Mouse (Mus musculus) heart, postnatal 0 days (tissue): ENCODE results near the gene Rbm48. TPM values are rescaled to one million over a fixed set of nuclear protein-coding genes. Genes with fewer than 3 reads are reported as not detected.
A peak's percentile ranks its signal among the peaks of the same experiment; 100 is the strongest.

ENCODE experiments used
- ATAC-seq: fragments of 200-750 bp; cut with Nextera tagmentation; 2 replicates; pipeline ENCODE4 v1.8.0; 2017; ENCODE audit warnings: low read depth, moderate number of reproducible peaks, moderate library complexity; ENCODE audit not compliant: insufficient read depth
- DNase-seq: peaks from one replicate; pipeline ENCODE4 v3.0.0-alpha.2; 2016; ENCODE audit warnings: low spot score
- H3K27ac ChIP-seq: fragments of 300-500 bp; sonication (generic); 2 replicates; pipeline ENCODE4 v1.5.1; 2014; ENCODE audit warnings: low read depth, mild to moderate bottlenecking
- H3K27me3 ChIP-seq: fragments of 300-500 bp; sonication (generic); 2 replicates; pipeline ENCODE4 v1.6.1; 2014; ENCODE audit warnings: low read length, mixed read lengths; ENCODE audit not compliant: control insufficient read depth, insufficient read depth
- H3K36me3 ChIP-seq: fragments of 300-500 bp; sonication (generic); replicated peaks from 2 replicates; pipeline ENCODE4 v1.6.1; 2014; ENCODE audit warnings: low read length, mixed read lengths; ENCODE audit not compliant: control insufficient read depth, insufficient read depth
- H3K4me1 ChIP-seq: fragments of 300-500 bp; sonication (generic); 2 replicates; pipeline ENCODE4 v1.6.1; 2014; ENCODE audit warnings: antibody characterized with exemption; ENCODE audit not compliant: control insufficient read depth, insufficient read depth
- H3K4me2 ChIP-seq: fragments of 300-500 bp; sonication (generic); 2 replicates; pipeline ENCODE4 v1.6.1; 2014; ENCODE audit warnings: low read depth, mild to moderate bottlenecking, low read length, moderate library complexity
- H3K4me3 ChIP-seq: fragments of 300-500 bp; sonication (generic); 2 replicates; pipeline ENCODE4 v1.5.1; 2014; ENCODE audit warnings: low read depth, low read length
- H3K9ac ChIP-seq: fragments of 300-500 bp; sonication (generic); replicated peaks from 2 replicates; pipeline ENCODE4 v1.6.1; 2014; ENCODE audit warnings: low read depth, low read length, mixed read lengths
- H3K9me3 ChIP-seq: fragments of 300-500 bp; sonication (generic); replicated peaks from 2 replicates; pipeline ENCODE4 v1.6.1; 2016; ENCODE audit warnings: low read length; ENCODE audit not compliant: control insufficient read depth
- CTCF ChIP-seq: IDR thresholded peaks from 2 replicates; pipeline ENCODE4 v1.5.1; 2016; ENCODE audit warnings: antibody characterized with exemption, control low read depth, low read depth
- EP300 ChIP-seq: IDR thresholded peaks from 2 replicates; pipeline ENCODE4 v1.6.1; 2016; ENCODE audit warnings: antibody characterized with exemption, low read depth
- WGBS: fragments of 180-500 bp; shearing (Covaris S2); extraction: QIAGEN DNeasy Blood & Tissue Kit; methylation state at CpG from one replicate; pipeline ENCODE4 v1.1.7; 2014; 5-methylcytosine and 5-hydroxymethylcytosine counted together
- polyA plus RNA-seq: library from polyadenylated mRNA; unstranded; fragments of >200 nt; fragmentation: Nextera tagmentation; extraction: Ambion mirVana; gene quantifications from 2 replicates; pipeline ENCODE4 v1.2.1, GENCODE M21; 2015
- total RNA-seq: library from RNA; depleted of rRNA; stranded (reverse); fragments of >200 nt; gene quantifications from 2 replicates; pipeline ENCODE4 v1.2.3, GENCODE M21; 2014; ENCODE audit warnings: low replicate concordance; rRNA removed

The Rbm48 gene
- total RNA-seq (3.5 and 9.5 TPM in 2 replicates), polyA plus RNA-seq (5.9 and 6.2 TPM in 2 replicates)

- DNase-seq (peak; percentile 71), ATAC-seq (peak; percentile 84)
- Histone ChIP-seq H3K4me2 (peak within 1 kb of the TSS; percentile 74), H3K27me3 (no peaks in the 10 kb centered on the region), H3K27ac (peak within 1 kb of the TSS; percentile 78), H3K36me3 (peaks cover 7% of the 10 kb centered on the region), H3K9ac (peak within 1 kb of the TSS; percentile 64), H3K9me3 (no peaks in the 10 kb centered on the region), H3K4me3 (peak within 1 kb of the TSS; percentile 83), H3K4me1 (peaks cover 11% of the 10 kb centered on the region)
- TF ChIP-seq EP300 (no peak), CTCF (peak; percentile 67)
- WGBS = under 1% methylated on average over 31 of the region's 31 CpGs
Measured at GRCm38 (mm10) chr5:3596399-3596766, at the start of gene Rbm48. TSS of gene Rbm48 (minus strand) at chr5:3596585.

- H3K27me3 ChIP-seq = no peaks in the 10 kb centered on the region
- no peak for DNase-seq
- no peak for ATAC-seq
- no peak overlapping the region for H3K27ac ChIP-seq
- no peak overlapping the region for H3K4me3 ChIP-seq
- 82% methylated on average over 6 of the region's 6 CpGs for WGBS
- TF ChIP-seq CTCF (no peak), EP300 (no peak)
- no peaks in the 10 kb centered on the region for H3K9me3 ChIP-seq
- peaks cover 39% of the 10 kb centered on the region for H3K36me3 ChIP-seq
- no peak overlapping the region for H3K9ac ChIP-seq
- H3K4me2 ChIP-seq = no peak overlapping the region
- H3K4me1 ChIP-seq = 0 out of 2 replicates have a peak, but pooled peaks cover 6% of the 10 kb centered on the region
Measured at GRCm38 (mm10) chr5:3645326-3645725, 48.9 kb upstream of the Rbm48 start.

GRCm38 (mm10) chr5:3644621-3645020 is 48.2 kb upstream of the Rbm48 start:
- H3K27me3 ChIP-seq = no peaks in the 10 kb centered on the region
- TF ChIP-seq EP300 (no peak), CTCF (no peak)
- ATAC-seq (no peak), DNase-seq (no peak)
- no peaks in the 10 kb centered on the region for H3K9me3 ChIP-seq
- WGBS = 88% methylated on average over 6 of the region's 6 CpGs
- no peak overlapping the region for H3K9ac ChIP-seq
- H3K4me3 ChIP-seq = no peak overlapping the region
- H3K4me1 ChIP-seq = 0 out of 2 replicates have a peak, but pooled peaks cover 6% of the 10 kb centered on the region
- H3K36me3 ChIP-seq = peaks cover 44% of the 10 kb centered on the region
- no peak overlapping the region for H3K27ac ChIP-seq
- H3K4me2 ChIP-seq = no peak overlapping the region

GRCm38 (mm10) chr5:3635286-3635685 is 38.9 kb upstream of the Rbm48 start:
- Histone ChIP-seq H3K4me3 (no peak overlapping the region), H3K9ac (no peak overlapping the region), H3K4me2 (no peak overlapping the region), H3K36me3 (peaks cover 49% of the 10 kb centered on the region), H3K9me3 (no peaks in the 10 kb centered on the region), H3K4me1 (no peaks in the 10 kb centered on the region), H3K27me3 (no peaks in the 10 kb centered on the region), H3K27ac (no peak overlapping the region)
- no peak for TF ChIP-seq EP300
- ATAC-seq = no peak
- WGBS = 71% methylated on average over 8 of the region's 8 CpGs
- no peak for DNase-seq

- H3K4me1 ChIP-seq = no peaks in the 10 kb centered on the region
- no peak overlapping the region for H3K27ac ChIP-seq
- no peaks in the 10 kb centered on the region for H3K9me3 ChIP-seq
- no peak overlapping the region for H3K9ac ChIP-seq
- H3K4me2 ChIP-seq = no peak overlapping the region
- TF ChIP-seq CTCF = no peak
- TF ChIP-seq EP300 = no peak
- WGBS = 67% methylated on average over 4 of the region's 4 CpGs
- H3K36me3 ChIP-seq = peaks cover 44% of the 10 kb centered on the region
- H3K27me3 ChIP-seq = no peaks in the 10 kb centered on the region
- DNase-seq = no peak
- no peak overlapping the region for H3K4me3 ChIP-seq
- ATAC-seq = no peak
Measured at GRCm38 (mm10) chr5:3633951-3634350, 37.6 kb upstream of the Rbm48 start.

- DNase-seq (no peak), ATAC-seq (no peak)
- H3K27ac ChIP-seq = no peak overlapping the region
- no peak overlapping the region for H3K9ac ChIP-seq
- H3K4me2 ChIP-seq = no peak overlapping the region
- H3K27me3 ChIP-seq = no peaks in the 10 kb centered on the region
- H3K4me3 ChIP-seq = no peak overlapping the region
- WGBS = 93% methylated on average over 13 of the region's 13 CpGs
- no peaks in the 10 kb centered on the region for H3K9me3 ChIP-seq
- no peaks in the 10 kb centered on the region for H3K4me1 ChIP-seq
- H3K36me3 ChIP-seq = peaks cover 45% of the 10 kb centered on the region
- TF ChIP-seq CTCF (no peak), EP300 (no peak)
Measured at GRCm38 (mm10) chr5:3633315-3633714, 36.9 kb upstream of the Rbm48 start.
